Mouse (Mus musculus): ENCODE data around the gene Chil1.
A peak's percentile ranks its signal among the peaks of the same experiment; 100 is the strongest.

Chil1 gene

GRCm38 (mm10) chr1:134182025-134182424 lies at the start of gene Chil1:
TSS of gene Chil1 (plus strand) at chr1:134182176.
- no peak for DNase-seq (ENCODE audit: low spot score)

GRCm38 (mm10) chr1:134133316-134133715 lies 48.7 kb upstream of the Chil1 start:
- no peak for DNase-seq (ENCODE audit: low spot score)

GRCm38 (mm10) chr1:134136351-134136750 lies 45.6 kb upstream of the Chil1 start:
- no peak for DNase-seq (ENCODE audit: low spot score)

GRCm38 (mm10) chr1:134138424-134138823 lies 43.6 kb upstream of the Chil1 start:
- DNase-seq (ENCODE audit: low spot score), result no peak

GRCm38 (mm10) chr1:134142363-134142794 lies 39.6 kb upstream of the Chil1 start:
- no peak for DNase-seq (ENCODE audit: low spot score)

GRCm38 (mm10) chr1:134146066-134146465 lies 35.9 kb upstream of the Chil1 start:
- no peak for DNase-seq (ENCODE audit: low spot score)

GRCm38 (mm10) chr1:134150076-134150475 lies 31.9 kb upstream of the Chil1 start:
- no peak for DNase-seq (ENCODE audit: low spot score)

GRCm38 (mm10) chr1:134150745-134151144 lies 31.2 kb upstream of the Chil1 start:
- no peak for DNase-seq (ENCODE audit: low spot score)

GRCm38 (mm10) chr1:134151655-134152412 lies 30.1 kb upstream of the Chil1 start:
- DNase-seq (ENCODE audit: low spot score), result peak; percentile 34

- no peak for DNase-seq (ENCODE audit: low spot score)
These were observed 29.1 kb upstream of the Chil1 start for GRCm38 (mm10) chr1:134152626-134153590.

GRCm38 (mm10) chr1:134154121-134154520 lies 27.9 kb upstream of the Chil1 start:
- DNase-seq (ENCODE audit: low spot score), result no peak

GRCm38 (mm10) chr1:134154655-134155054 lies 27.3 kb upstream of the Chil1 start:
- DNase-seq (ENCODE audit: low spot score), result no peak

GRCm38 (mm10) chr1:134160404-134160803 lies 21.6 kb upstream of the Chil1 start:
- no peak for DNase-seq (ENCODE audit: low spot score)

GRCm38 (mm10) chr1:134161399-134161798 lies 20.6 kb upstream of the Chil1 start:
- DNase-seq (ENCODE audit: low spot score), result no peak

GRCm38 (mm10) chr1:134162510-134163225 lies 19.3 kb upstream of the Chil1 start:
- no peak for DNase-seq (ENCODE audit: low spot score)

- DNase-seq (ENCODE audit: low spot score), result no peak
These were observed 18.5 kb upstream of the Chil1 start for GRCm38 (mm10) chr1:134163476-134163875.

- DNase-seq (ENCODE audit: low spot score), result no peak
These were observed 17.5 kb upstream of the Chil1 start for GRCm38 (mm10) chr1:134164454-134164853.

GRCm38 (mm10) chr1:134166547-134166946 lies 15.4 kb upstream of the Chil1 start:
- DNase-seq (ENCODE audit: low spot score), result no peak

GRCm38 (mm10) chr1:134167416-134168305 lies 14.3 kb upstream of the Chil1 start:
- no peak for DNase-seq (ENCODE audit: low spot score)

- no peak for DNase-seq (ENCODE audit: low spot score)
These were observed 13.4 kb upstream of the Chil1 start for GRCm38 (mm10) chr1:134168567-134168966.
